Mouse (Mus musculus): ENCODE results near the gene Rhot1. TPM values are rescaled to one million over a fixed set of nuclear protein-coding genes. Genes with fewer than 3 reads are reported as not detected.

Rhot1 gene
- polyA plus RNA-seq, 1 experiment from 2014 or later: 78.6 TPM

- H3K4me1 ChIP-seq: no peaks in the 10 kb centered on the region
- WGBS: 90% methylated on average over 8 of the region's 8 CpGs
- no peaks in the 10 kb centered on the region for H3K9me3 ChIP-seq
- no peak overlapping the region for H3K27ac ChIP-seq (replicated peaks)
- no peak overlapping the region for H3K9ac ChIP-seq (replicated peaks)
- peaks cover 53% of the 10 kb centered on the region for H3K36me3 ChIP-seq
- no peak overlapping the region for H3K4me3 ChIP-seq
- H3K4me2 ChIP-seq (replicated peaks): no peak overlapping the region
- H3K27me3 ChIP-seq: no peaks in the 10 kb centered on the region
- no peak for ATAC-seq (replicated peaks)
Measured at GRCm38 (mm10) chr11:80264137-80264536, 55.3 kb downstream of the Rhot1 start.

GRCm38 (mm10) chr11:80271096-80271495 lies 62.3 kb downstream of the Rhot1 start:
- WGBS: 85% methylated on average over 5 of the region's 5 CpGs

GRCm38 (mm10) chr11:80275011-80275410 lies 66.2 kb downstream of the Rhot1 start:
- Histone ChIP-seq H3K27ac (replicated peaks) (no peak overlapping the region), H3K4me1 (no peaks in the 10 kb centered on the region), H3K9me3 (no peaks in the 10 kb centered on the region), H3K27me3 (no peaks in the 10 kb centered on the region), H3K4me2 (replicated peaks) (no peak overlapping the region), H3K4me3 (no peak overlapping the region), H3K9ac (replicated peaks) (no peak overlapping the region), H3K36me3 (no peaks in the 10 kb centered on the region)
- ATAC-seq (replicated peaks): no peak
- 69% methylated on average over 3 of the region's 3 CpGs for WGBS

More at GRCm38 (mm10) chr11:80271096-80271495, 62.3 kb downstream of the Rhot1 start:
- H3K9me3 ChIP-seq: no peaks in the 10 kb centered on the region
- no peak overlapping the region for H3K4me2 ChIP-seq (replicated peaks)
- peaks cover 12% of the 10 kb centered on the region for H3K36me3 ChIP-seq
- no peak overlapping the region for H3K4me3 ChIP-seq
- H3K27ac ChIP-seq (replicated peaks): no peak overlapping the region
- ATAC-seq (replicated peaks): no peak
- no peaks in the 10 kb centered on the region for H3K4me1 ChIP-seq
- no peak overlapping the region for H3K9ac ChIP-seq (replicated peaks)
- no peaks in the 10 kb centered on the region for H3K27me3 ChIP-seq

DNA sequence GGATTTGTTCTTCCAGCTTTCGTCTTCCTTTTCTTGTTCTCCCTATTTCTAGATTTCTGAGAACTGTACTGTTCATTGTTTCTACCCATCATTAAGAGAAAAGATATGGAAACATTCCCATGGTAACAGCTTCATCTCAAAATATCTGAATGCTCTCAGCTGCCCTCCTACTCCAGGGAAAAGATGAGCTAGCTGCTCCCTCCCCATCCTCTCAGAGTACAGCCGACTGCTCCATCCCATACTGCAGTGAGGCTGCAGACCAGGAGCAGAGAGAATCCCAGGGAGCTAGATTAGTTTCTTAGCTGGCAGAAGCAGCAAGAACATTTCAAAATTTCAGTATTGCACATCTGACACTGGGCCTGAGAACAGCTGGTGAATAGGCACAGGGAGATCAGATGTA lies 69.2 kb downstream of the Rhot1 start:
- no peak overlapping the region for H3K4me2 ChIP-seq (replicated peaks)

DNA sequence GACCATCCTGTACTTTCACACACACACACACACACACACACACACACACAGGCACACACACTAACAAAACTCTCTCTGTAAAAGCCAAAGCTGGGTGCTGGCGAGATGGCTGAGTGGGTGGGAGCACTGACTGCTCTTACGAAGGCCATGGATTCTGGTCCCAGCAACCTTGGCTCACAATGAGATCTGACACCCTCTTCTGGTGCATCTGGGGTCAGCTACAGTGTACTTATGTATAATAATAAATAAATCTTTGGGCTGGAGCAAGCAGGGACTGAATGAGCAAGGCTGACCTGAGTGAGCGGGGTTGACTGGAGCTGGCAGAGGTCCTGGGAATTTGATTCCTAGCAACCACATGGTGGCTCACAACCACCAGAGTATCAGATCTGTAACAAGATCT lies 75.0 kb downstream of the Rhot1 start:
- no peak overlapping the region for H3K4me3 ChIP-seq
- no peaks in the 10 kb centered on the region for H3K9me3 ChIP-seq
- H3K9ac ChIP-seq (replicated peaks): no peak overlapping the region
- H3K4me2 ChIP-seq (replicated peaks): no peak overlapping the region
- H3K36me3 ChIP-seq: no peaks in the 10 kb centered on the region
- WGBS: 72% methylated on average over 3 of the region's 3 CpGs
- H3K27ac ChIP-seq (replicated peaks): no peak overlapping the region
- no peaks in the 10 kb centered on the region for H3K4me1 ChIP-seq
- no peak for ATAC-seq (replicated peaks)
- no peaks in the 10 kb centered on the region for H3K27me3 ChIP-seq

More for the DNA sequence above, 69.2 kb downstream of the Rhot1 start:
- Histone ChIP-seq H3K4me3 (no peak overlapping the region), H3K9me3 (no peaks in the 10 kb centered on the region), H3K27me3 (no peaks in the 10 kb centered on the region), H3K27ac (replicated peaks) (no peak overlapping the region), H3K9ac (replicated peaks) (no peak overlapping the region), H3K36me3 (no peaks in the 10 kb centered on the region), H3K4me1 (no peaks in the 10 kb centered on the region)
- no peak for ATAC-seq (replicated peaks)
- 54% methylated on average over 2 of the region's 2 CpGs for WGBS

DNA sequence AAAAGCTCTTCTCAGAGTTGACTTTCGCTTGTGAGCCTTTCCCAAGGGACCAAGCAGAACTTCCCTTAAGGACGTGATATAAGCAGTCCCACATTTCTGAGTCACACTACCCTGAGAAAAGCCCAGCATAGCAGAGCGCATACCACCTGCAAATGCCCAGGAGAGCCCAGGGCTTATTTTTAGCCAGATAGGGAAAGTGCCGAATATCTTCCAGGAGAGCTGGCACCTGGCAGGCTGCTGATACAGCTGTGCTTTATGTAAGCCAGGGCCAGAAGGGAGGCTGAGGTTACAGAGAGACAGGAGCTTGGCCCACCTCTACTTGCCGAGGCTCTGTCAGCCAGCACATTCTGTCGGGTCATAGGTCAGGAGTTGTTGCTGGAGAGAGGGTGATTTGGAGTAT lies 75.8 kb downstream of the Rhot1 start:
- no peaks in the 10 kb centered on the region for H3K36me3 ChIP-seq
- ATAC-seq (replicated peaks): no peak
- no peak overlapping the region for H3K4me2 ChIP-seq (replicated peaks)
- H3K9ac ChIP-seq (replicated peaks): no peak overlapping the region
- no peaks in the 10 kb centered on the region for H3K27me3 ChIP-seq
- no peak overlapping the region for H3K27ac ChIP-seq (replicated peaks)
- peaks cover 4% of the 10 kb centered on the region for H3K4me1 ChIP-seq
- H3K9me3 ChIP-seq: no peaks in the 10 kb centered on the region
- H3K4me3 ChIP-seq: no peak overlapping the region
- 67% methylated on average over 6 of the region's 6 CpGs for WGBS

DNA sequence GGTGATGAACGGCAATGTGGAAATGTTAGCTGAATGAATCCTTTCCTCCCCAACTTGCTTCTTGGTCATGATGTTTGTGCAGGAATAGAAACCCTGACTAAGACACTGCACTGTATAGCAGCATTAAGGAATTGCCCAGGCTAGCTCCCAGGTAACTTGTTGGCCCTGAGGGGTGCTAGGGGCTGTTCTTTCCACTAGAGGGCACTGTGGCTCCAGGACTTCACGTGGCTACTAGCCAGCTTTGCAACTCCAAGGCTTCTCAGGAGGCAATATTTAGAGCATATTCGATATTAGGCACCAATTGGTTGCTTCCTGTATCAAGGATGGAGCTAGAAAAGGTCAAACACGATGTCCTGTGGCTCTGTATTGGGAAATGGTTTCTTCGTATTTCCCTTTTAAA lies 78.3 kb downstream of the Rhot1 start:
- Histone ChIP-seq H3K27ac (replicated peaks) (no peak overlapping the region), H3K9me3 (no peaks in the 10 kb centered on the region), H3K36me3 (no peaks in the 10 kb centered on the region), H3K27me3 (no peaks in the 10 kb centered on the region), H3K4me3 (no peak overlapping the region), H3K4me1 (peaks cover 18% of the 10 kb centered on the region), H3K4me2 (replicated peaks) (no peak overlapping the region), H3K9ac (replicated peaks) (no peak overlapping the region)
- WGBS: 19% methylated on average over 5 of the region's 5 CpGs
- ATAC-seq (replicated peaks): no peak

DNA sequence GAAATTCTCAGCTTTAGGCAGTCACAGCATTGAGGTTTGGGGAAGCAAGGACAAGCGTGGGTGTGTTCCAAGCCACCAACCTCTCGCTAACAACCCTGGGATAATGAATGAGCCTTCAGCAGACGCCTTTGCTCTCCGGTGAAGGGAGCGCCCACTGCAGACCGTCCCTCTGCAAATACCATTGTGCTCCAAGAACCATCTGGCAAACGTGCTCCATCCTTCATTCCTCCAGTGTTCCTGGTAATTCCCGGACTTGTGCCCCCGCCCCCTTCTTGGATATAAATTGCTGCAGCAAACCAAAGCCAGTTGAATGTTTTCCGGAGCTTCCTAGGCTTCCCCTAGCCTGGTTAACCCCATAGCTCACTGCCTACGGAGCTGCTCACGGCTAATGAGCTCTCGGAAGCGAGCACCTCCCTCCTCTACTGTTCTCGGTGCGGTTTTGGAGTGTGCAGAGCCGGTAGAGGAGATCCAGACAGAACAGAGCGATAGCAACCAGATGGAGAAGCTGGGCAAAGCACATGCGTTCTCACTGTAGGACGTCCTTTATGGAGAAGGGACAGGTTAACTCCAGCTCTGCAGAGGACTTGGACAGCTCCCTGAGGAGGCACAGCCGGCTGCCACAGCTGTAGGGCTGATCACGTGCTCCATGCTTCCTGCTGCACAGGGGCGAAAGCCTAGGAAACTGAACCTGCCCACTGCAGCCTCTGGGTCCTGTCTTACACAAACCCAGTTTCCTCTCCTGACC lies 81.1 kb downstream of the Rhot1 start:
- H3K9me3 ChIP-seq: no peaks in the 10 kb centered on the region
- peak overlapping the region; percentile 49 for H3K4me2 ChIP-seq (replicated peaks)
- peak; percentile 83 for ATAC-seq (replicated peaks)
- H3K36me3 ChIP-seq: no peaks in the 10 kb centered on the region
- 2% methylated on average over 23 of the region's 23 CpGs for WGBS
- peak overlapping the region; percentile 47 for H3K9ac ChIP-seq (replicated peaks)
- H3K4me1 ChIP-seq: peaks cover 33% of the 10 kb centered on the region
- H3K27ac ChIP-seq (replicated peaks): peak overlapping the region; percentile 78
- peak overlapping the region; percentile 37 for H3K4me3 ChIP-seq
- no peaks in the 10 kb centered on the region for H3K27me3 ChIP-seq

DNA sequence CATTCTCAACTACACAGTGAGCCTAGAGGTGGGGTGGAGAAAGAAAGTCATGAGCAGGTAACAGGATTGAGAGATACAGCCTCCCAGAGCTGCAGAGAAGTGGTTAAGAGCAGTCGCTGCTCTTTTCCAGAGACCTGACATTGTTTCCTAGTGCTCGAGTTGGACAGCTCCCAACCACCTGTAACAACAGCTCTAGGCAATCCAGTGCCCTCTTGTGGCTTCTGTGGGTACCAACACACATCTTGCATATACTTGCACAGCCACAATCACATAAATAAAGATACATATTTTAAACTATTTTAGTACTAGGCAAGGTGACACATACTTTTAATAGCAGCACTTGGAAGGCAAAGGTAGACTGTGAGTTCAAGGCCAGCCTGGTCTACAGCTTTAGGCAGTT lies 82.2 kb downstream of the Rhot1 start:
- Histone ChIP-seq H3K27me3 (no peaks in the 10 kb centered on the region), H3K4me1 (peaks cover 44% of the 10 kb centered on the region), H3K9ac (replicated peaks) (no peak overlapping the region), H3K27ac (replicated peaks) (no peak overlapping the region), H3K4me3 (no peak overlapping the region), H3K36me3 (no peaks in the 10 kb centered on the region), H3K4me2 (replicated peaks) (no peak overlapping the region), H3K9me3 (no peaks in the 10 kb centered on the region)
- ATAC-seq (replicated peaks): no peak
- 76% methylated on average over 2 of the region's 2 CpGs for WGBS

DNA sequence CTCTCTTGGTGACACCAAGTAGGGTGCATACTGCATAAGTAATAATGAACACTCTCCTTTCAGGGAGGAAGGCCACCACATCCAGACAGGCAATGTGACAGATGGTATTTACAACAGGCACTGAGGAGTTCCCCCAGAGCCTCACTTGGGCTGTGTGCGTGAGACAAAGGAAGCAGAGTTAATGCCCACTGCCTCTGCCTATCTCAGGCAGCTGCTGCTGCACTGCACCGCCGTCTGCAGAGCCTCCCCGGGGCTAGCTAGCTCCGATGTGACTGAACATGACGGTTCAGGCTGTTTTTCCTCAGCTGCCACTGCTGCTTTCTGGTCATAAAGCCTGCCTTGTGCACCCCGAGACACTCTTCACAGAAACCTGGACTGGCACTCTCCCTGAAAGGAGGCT lies 83.6 kb downstream of the Rhot1 start:
- no peak overlapping the region for H3K4me2 ChIP-seq (replicated peaks)
- peak; percentile 63 for ATAC-seq (replicated peaks)
- no peaks in the 10 kb centered on the region for H3K36me3 ChIP-seq
- H3K9me3 ChIP-seq: no peaks in the 10 kb centered on the region
- H3K4me1 ChIP-seq: peaks cover 47% of the 10 kb centered on the region
- H3K27me3 ChIP-seq: no peaks in the 10 kb centered on the region
- peak overlapping the region; percentile 76 for H3K27ac ChIP-seq (replicated peaks)
- WGBS: 21% methylated on average over 7 of the region's 7 CpGs
- no peak overlapping the region for H3K4me3 ChIP-seq
- 0 out of 2 replicates have a peak overlapping the region, but pooled peaks have one; percentile 18 for H3K9ac ChIP-seq (replicated peaks)

DNA sequence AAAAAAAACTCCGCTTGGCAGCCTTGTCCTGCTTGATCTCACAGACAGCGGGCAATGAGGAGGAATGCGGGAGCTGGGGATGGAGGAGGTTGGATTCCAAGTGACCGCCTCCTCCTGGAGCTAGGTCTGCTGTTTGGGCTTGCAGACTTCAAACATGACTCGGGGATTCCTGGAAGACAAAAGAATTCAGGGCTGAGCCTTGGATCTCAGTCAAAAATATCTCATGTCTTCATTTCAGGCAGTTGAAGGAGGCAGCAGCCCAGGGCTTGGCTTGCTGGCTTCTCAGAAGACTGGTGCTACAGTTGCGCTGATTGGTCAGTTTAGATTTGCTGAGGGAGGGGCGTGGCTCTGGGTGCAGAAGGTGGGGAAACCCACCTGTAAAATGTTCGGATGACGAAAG lies 86.2 kb downstream of the Rhot1 start:
- no peaks in the 10 kb centered on the region for H3K36me3 ChIP-seq
- WGBS: 14% methylated on average over 9 of the region's 9 CpGs

GRCm38 (mm10) chr11:80295785-80296184 lies 87.0 kb downstream of the Rhot1 start:
- Histone ChIP-seq H3K27me3 (no peaks in the 10 kb centered on the region), H3K4me1 (peaks cover 53% of the 10 kb centered on the region)

More for the DNA sequence above, 86.2 kb downstream of the Rhot1 start:
- no peak for ATAC-seq (replicated peaks)
- no peak overlapping the region for H3K4me2 ChIP-seq (replicated peaks)
- no peak overlapping the region for H3K9ac ChIP-seq (replicated peaks)
- H3K9me3 ChIP-seq: no peaks in the 10 kb centered on the region
- H3K4me3 ChIP-seq: no peak overlapping the region
- H3K27ac ChIP-seq (replicated peaks): no peak overlapping the region
- peaks cover 54% of the 10 kb centered on the region for H3K4me1 ChIP-seq
- H3K27me3 ChIP-seq: no peaks in the 10 kb centered on the region

More at GRCm38 (mm10) chr11:80295785-80296184, 87.0 kb downstream of the Rhot1 start:
- Histone ChIP-seq H3K4me3 (no peak overlapping the region), H3K27ac (replicated peaks) (no peak overlapping the region), H3K9me3 (no peaks in the 10 kb centered on the region), H3K36me3 (no peaks in the 10 kb centered on the region), H3K9ac (replicated peaks) (no peak overlapping the region), H3K4me2 (replicated peaks) (no peak overlapping the region)
- ATAC-seq (replicated peaks): no peak
- WGBS: 21% methylated on average over 14 of the region's 14 CpGs
